Mouse (Mus musculus) G1E (cell line): Measurements from ENCODE around the gene Fkrp.

Experiments used
- CTCF ChIP-seq: IDR thresholded peaks from 2 replicates; pipeline ENCODE4 v1.5.1; 2012; ENCODE audit warnings: low read depth, low read length, inconsistent platforms, mixed read lengths
- GATA1 ChIP-seq: IDR thresholded peaks from 2 replicates; pipeline ENCODE4 v1.6.1; 2012; ENCODE audit warnings: borderline replicate concordance, low read length, inconsistent platforms, mixed read lengths
- TAL1 ChIP-seq: conservative IDR thresholded peaks from 2 replicates; pipeline ENCODE4 v1.6.1; 2012; ENCODE audit warnings: low read depth, low read length, inconsistent platforms, mixed read lengths

- TF ChIP-seq CTCF = no peak
- TF ChIP-seq TAL1 = no peak
- no peak for TF ChIP-seq GATA1
Measured at GRCm38 (mm10) chr7:16839427-16840108, 23.0 kb upstream of the Fkrp start.
